Mouse (Mus musculus): ENCODE measurements around the gene Rbm43. TPM values are rescaled to one million over a fixed set of nuclear protein-coding genes. Genes with fewer than 3 reads are reported as not detected.
A peak's percentile ranks its signal among the peaks of the same experiment; 100 is the strongest.

The Rbm43 gene
- 6.8 and 7.0 TPM in 2 replicates for polyA plus RNA-seq (2016; fragmentation: Nextera tagmentation; extraction: Ambion mirVana)

DNA sequence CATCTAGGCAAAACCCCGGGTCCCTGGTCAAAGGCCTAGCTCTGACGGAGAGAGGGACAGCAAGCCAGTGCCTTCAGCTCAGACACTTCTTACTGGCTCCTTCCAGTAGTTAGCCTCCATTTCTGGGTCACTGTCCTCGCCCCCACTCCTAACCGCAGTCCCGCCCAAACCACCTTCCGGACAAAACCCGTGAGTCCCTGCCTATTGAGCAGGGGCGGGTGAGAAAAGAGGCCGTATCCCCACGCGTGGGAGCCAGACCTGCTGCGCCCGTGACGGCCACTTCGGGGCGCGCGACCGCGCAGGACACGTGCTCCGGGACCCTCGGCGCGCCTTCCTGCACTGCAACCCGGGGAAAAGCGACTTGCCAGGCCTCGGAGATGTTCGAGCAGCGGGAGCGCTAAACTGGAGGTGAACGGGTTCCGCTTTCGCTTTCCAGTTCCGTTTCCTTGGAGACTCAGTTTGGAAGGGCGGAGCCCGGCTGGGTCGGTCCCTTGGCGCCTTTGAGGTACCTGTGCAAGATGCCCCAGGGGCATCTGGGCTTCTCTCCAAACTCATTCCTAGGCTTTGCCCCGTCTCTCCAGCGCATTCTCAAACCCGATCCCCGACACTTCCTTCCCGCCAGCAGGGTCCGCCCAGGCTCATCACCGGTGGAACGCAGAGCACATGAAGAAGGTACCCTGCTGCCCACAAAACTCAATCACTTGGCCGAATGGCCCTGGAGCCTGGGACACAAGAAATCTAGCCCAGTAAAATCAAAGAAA, at the start of gene Rbm43:
Gene Rbm43, minus strand, starts transcription at position 590 of the 761 bp plus-strand sequence.
- H3K36me3 ChIP-seq (replicated peaks), result peaks cover 7% of the 10 kb centered on the region
- H3K27ac ChIP-seq, result peak within 1 kb of the TSS; percentile 84
- WGBS, result 2% methylated on average over 48 of the region's 48 CpGs

DNA sequence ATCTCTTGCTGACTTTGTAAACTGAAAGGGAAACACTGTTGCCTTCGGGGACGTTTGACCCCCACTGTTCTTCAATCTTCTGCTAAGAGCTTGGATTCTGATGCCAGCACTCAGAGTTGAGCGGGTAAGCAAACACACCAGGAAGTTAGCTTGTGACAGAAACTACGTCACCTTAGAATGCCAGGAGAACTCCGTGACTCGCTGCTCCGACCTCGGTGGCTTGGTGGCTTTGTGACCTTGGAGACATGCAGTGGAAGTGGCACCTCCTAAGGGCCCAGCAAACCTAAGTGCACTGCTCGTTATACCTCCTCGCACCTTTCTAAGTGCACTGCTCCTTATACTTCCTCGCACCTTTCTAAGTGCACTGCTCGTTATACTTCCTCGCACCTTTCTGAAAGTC, 47.3 kb upstream of the Rbm43 start:
- Histone ChIP-seq H3K27me3 (ENCODE audit: poor library complexity, severe bottlenecking) (no peaks in the 10 kb centered on the region), H3K4me1 (no peaks in the 10 kb centered on the region), H3K27ac (no peak overlapping the region), H3K36me3 (replicated peaks) (no peaks in the 10 kb centered on the region), H3K4me3 (no peak overlapping the region), H3K9me3 (no peaks in the 10 kb centered on the region; the same call in 1 of the 2 replicates)
- 77% methylated on average over 13 of the region's 13 CpGs for WGBS
- no peak for DNase-seq (ENCODE audit: extremely low spot score, low spot score)

More for the DNA sequence above, at the start of gene Rbm43:
- peak within 1 kb of the TSS; percentile 59 for H3K4me3 ChIP-seq
- no peaks in the 10 kb centered on the region for H3K9me3 ChIP-seq
- peaks cover 11% of the 10 kb centered on the region for H3K4me1 ChIP-seq
- peak; percentile 65 for DNase-seq (ENCODE audit: extremely low spot score, low spot score)
- H3K27me3 ChIP-seq (ENCODE audit: poor library complexity, severe bottlenecking), result peaks cover 18% of the 10 kb centered on the region

DNA sequence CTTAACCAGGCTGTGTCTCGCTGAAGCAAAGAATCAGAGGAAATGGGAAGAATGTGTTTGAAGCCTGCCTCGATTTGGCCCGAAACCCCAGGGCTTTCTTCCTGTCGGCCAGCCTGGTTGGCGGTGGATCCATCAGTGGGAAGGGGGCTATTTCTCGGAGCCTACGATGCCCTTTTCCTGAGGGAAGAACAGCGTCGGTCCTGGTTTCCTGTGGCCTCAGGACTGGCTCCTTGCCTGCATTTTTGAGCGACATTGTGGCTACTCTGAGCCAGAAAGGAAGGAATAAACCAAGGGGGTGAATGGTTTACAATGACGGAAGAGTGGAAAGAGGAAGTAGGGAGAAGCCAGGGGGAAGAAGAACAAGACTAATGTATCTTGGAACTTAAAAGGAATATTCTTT, 46.7 kb upstream of the Rbm43 start:
- no peak overlapping the region for H3K27ac ChIP-seq
- no peak overlapping the region for H3K4me3 ChIP-seq
- H3K27me3 ChIP-seq (ENCODE audit: poor library complexity, severe bottlenecking), result no peaks in the 10 kb centered on the region
- 72% methylated on average over 11 of the region's 11 CpGs for WGBS
- no peak for DNase-seq (ENCODE audit: extremely low spot score, low spot score)
- no peaks in the 10 kb centered on the region; the same call in 1 of the 2 replicates for H3K9me3 ChIP-seq
- H3K4me1 ChIP-seq, result no peaks in the 10 kb centered on the region
- H3K36me3 ChIP-seq (replicated peaks), result no peaks in the 10 kb centered on the region

DNA sequence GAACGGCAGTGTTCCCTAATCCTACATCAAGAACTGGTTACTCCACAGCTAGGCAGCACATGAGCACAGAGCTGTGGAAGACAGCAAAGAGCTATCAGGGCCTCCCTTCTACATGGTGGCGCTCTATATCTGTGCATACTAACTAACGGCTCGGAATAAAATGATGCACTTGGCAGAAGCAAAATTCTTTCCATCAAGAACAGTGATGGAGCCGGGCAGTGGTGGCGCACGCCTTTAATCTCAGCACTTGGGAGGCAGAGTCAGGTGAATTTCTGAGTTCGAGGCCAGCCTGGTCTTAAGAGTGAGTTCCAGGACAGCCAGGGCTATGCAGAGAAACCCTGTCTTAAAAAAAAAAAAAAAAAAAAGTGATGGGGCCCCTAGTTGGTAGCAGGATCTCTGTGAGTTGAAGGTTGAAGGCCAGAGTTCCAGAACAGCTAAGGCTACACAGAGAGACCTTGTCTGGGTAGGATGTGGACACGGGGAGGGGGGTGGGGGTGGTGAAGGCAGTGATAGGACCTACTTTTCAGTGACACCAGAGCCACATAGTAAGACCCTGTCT, 38.5 kb upstream of the Rbm43 start, which contains the start of gene Nmi:
Gene Nmi, minus strand, starts transcription at position 85 of the 559 bp plus-strand sequence.
- H3K36me3 ChIP-seq (replicated peaks), result no peaks in the 10 kb centered on the region
- peak within 1 kb of the TSS; percentile 84 for H3K27ac ChIP-seq
- peak within 1 kb of the TSS; percentile 68 for H3K4me3 ChIP-seq
- H3K9me3 ChIP-seq, result no peaks in the 10 kb centered on the region
- no peaks in the 10 kb centered on the region for H3K27me3 ChIP-seq (ENCODE audit: poor library complexity, severe bottlenecking)
- peaks cover 13% of the 10 kb centered on the region; the same call in 1 of the 2 replicates for H3K4me1 ChIP-seq
- 80% methylated on average over 9 of the region's 9 CpGs for WGBS
- DNase-seq (ENCODE audit: extremely low spot score, low spot score), result no peak

DNA sequence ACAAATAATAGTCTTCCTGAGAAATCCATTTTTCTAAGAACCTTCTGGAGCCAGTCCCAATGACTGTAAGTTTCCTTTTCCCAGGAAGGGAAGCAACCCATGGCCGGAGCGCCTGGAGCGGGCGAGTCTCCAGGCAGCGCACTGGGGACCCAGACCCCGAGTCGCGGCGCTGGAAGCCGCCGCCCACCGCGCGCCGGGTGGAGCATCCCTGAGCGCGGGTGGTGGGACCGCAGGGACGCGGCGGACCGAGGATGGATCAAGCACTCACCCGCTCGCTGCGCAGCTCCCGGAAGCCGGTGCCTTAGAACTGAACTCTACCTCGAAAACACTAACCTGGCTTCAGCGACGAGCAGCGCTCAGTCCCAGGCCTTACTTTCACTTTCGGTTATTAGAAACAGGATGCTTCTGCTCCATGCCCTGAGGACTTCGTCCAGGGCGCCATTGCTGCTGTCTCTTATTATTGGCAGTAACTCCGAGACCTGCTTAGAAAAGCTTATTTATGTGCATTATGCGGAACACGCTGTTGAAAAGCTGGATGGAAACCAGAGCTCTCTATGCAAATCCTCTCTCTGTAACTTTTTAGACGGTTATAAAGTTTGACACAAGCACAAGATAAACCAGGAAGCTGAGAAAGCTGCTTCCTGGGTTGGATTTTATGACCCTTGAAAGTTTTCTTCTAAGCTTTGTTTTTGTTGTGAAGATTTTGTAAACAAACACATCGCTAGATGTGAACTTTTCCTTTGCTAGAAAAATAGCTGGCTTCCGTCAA, 37.9 kb upstream of the Rbm43 start:
- Histone ChIP-seq H3K27ac (peak overlapping the region; percentile 84), H3K36me3 (replicated peaks) (no peaks in the 10 kb centered on the region), H3K4me1 (peaks cover 13% of the 10 kb centered on the region; the same call in 1 of the 2 replicates), H3K4me3 (peak overlapping the region; percentile 68), H3K27me3 (ENCODE audit: poor library complexity, severe bottlenecking) (no peaks in the 10 kb centered on the region), H3K9me3 (no peaks in the 10 kb centered on the region)
- peak; percentile 53 for DNase-seq (ENCODE audit: extremely low spot score, low spot score)
- WGBS, result 4% methylated on average over 40 of the region's 40 CpGs

DNA sequence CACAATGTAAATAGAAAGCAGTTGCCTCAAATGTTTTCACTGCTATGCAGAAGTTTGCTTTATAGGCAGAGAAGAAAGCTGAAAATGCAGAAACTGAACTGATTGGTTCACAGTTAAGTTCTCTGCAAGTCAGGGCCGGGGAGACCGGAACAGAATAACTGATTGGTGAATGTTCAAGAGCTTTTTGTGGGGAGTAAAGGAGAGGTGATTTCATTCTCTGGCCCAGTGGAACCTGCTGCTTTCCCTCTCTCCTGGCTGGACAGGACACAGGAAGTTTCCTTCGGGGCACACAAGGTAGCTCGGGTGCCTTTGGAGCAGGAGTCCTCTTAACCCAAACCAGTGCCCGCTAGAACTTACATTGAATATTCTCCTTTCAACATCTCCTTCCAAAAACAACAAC, 37.2 kb upstream of the Rbm43 start:
- H3K4me1 ChIP-seq, result peaks cover 13% of the 10 kb centered on the region; the same call in 1 of the 2 replicates
- H3K4me3 ChIP-seq, result peak overlapping the region; percentile 68
- no peaks in the 10 kb centered on the region for H3K36me3 ChIP-seq (replicated peaks)
- 69% methylated on average over 5 of the region's 5 CpGs for WGBS
- DNase-seq (ENCODE audit: extremely low spot score, low spot score), result no peak
- no peaks in the 10 kb centered on the region for H3K9me3 ChIP-seq
- no peak overlapping the region for H3K27ac ChIP-seq
- H3K27me3 ChIP-seq (ENCODE audit: poor library complexity, severe bottlenecking), result no peaks in the 10 kb centered on the region

DNA sequence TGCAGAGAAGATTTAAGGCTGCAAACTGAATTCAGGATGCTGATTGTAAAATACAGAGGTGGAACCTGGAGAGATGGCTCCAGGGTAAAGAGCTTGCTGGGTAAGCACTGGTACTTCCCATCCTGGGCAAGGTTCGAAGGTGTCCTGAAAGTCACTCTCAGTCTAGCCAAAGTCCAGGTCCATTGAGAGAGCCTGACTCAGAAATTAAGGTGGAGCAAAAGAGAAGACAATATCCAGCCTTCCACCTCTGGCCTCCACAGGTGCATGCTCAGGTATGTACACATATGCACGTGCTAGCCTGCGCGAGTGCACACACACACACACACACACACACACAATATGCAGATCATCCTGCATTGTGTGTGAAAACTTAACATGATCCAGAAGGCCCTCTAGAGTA, 35.9 kb upstream of the Rbm43 start:
- Histone ChIP-seq H3K4me1 (peaks cover 13% of the 10 kb centered on the region; the same call in 1 of the 2 replicates), H3K36me3 (replicated peaks) (no peaks in the 10 kb centered on the region), H3K9me3 (no peaks in the 10 kb centered on the region), H3K27me3 (ENCODE audit: poor library complexity, severe bottlenecking) (no peaks in the 10 kb centered on the region), H3K27ac (no peak overlapping the region), H3K4me3 (no peak overlapping the region)
- WGBS, result 98% methylated on average over 4 of the region's 4 CpGs
- no peak for DNase-seq (ENCODE audit: extremely low spot score, low spot score)

DNA sequence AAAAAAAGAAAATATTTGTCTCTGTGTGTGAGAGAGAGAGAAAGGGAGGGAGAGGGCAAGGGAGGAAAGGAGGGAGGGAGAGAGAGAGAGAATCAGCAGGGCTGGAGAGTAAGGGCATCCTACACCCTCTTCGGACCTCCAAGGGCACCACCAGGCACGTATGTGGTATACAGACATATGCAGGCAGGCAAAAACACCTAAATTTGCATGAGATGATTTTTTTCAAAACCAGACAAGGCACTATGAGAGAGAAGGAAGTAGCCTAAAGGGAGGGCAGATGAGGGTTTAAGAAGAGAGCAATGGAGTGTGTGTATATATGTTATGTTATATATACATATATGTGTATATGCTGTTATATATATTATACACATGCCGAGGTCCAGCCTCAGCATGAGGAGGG, 32.3 kb upstream of the Rbm43 start:
- Histone ChIP-seq H3K4me3 (no peak overlapping the region), H3K36me3 (replicated peaks) (no peaks in the 10 kb centered on the region), H3K9me3 (no peaks in the 10 kb centered on the region), H3K27ac (no peak overlapping the region), H3K4me1 (peaks cover 2% of the 10 kb centered on the region; the same call in 1 of the 2 replicates), H3K27me3 (ENCODE audit: poor library complexity, severe bottlenecking) (no peaks in the 10 kb centered on the region)
- 84% methylated on average over 3 of the region's 3 CpGs for WGBS
- no peak for DNase-seq (ENCODE audit: extremely low spot score, low spot score)

DNA sequence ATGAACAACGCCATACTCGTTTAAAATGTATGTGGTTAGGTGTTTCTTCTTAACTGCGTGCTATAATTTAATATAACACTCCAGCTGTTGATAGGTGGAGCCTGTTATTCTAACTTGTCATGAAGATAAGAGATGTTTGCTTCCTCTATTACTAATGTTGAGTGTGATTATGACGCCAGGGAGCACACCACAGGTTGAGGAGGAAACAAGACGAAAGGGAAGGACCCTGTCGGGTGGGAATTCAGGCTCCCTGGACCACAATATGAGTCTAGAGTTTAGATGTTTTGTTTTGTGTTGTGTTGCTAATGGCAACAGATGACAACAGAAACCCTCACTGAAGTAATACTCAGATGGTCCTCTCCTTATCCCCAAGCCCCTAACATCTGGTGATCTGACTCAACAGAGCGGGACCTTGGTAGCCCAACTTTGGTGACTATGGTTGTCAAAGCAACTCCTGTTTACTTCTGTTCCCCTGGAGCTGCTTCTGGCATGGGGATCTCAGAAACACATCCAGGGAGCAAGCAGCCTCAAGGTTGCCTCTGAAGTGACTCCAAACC, 18.8 kb upstream of the Rbm43 start:
- no peaks in the 10 kb centered on the region for H3K4me1 ChIP-seq
- DNase-seq (ENCODE audit: extremely low spot score, low spot score), result no peak
- H3K4me3 ChIP-seq, result no peak overlapping the region
- no peaks in the 10 kb centered on the region for H3K27me3 ChIP-seq (ENCODE audit: poor library complexity, severe bottlenecking)
- no peaks in the 10 kb centered on the region for H3K36me3 ChIP-seq (replicated peaks)
- no peak overlapping the region for H3K27ac ChIP-seq
- H3K9me3 ChIP-seq, result no peaks in the 10 kb centered on the region
- WGBS, result 93% methylated on average over 7 of the region's 7 CpGs

DNA sequence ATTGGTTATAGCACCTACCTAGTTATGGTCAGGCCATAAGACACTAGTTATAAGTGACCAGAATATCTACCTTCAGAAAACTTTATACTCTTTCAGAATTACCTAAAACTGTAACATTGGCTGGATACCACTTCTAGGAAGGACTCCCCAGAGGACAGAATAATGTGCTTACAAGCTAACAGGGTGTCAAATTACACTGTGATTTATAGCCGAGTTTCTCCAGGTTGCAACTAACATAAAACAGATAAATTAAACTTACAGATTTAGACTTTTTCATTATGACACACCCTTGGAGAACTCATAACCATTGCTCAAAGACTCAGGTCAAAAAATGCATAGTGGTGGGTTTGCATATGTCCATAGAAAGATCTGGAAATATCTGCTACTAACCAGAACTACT, 15.9 kb upstream of the Rbm43 start:
- no peaks in the 10 kb centered on the region for H3K27me3 ChIP-seq (ENCODE audit: poor library complexity, severe bottlenecking)
- WGBS, result 49% methylated on average over 1 of the region's 1 CpGs
- H3K9me3 ChIP-seq, result peaks cover 4% of the 10 kb centered on the region; the same call in 1 of the 2 replicates
- no peaks in the 10 kb centered on the region for H3K4me1 ChIP-seq
- DNase-seq (ENCODE audit: extremely low spot score, low spot score), result no peak
- H3K27ac ChIP-seq, result no peak overlapping the region
- H3K36me3 ChIP-seq (replicated peaks), result no peaks in the 10 kb centered on the region
- H3K4me3 ChIP-seq, result no peak overlapping the region

DNA sequence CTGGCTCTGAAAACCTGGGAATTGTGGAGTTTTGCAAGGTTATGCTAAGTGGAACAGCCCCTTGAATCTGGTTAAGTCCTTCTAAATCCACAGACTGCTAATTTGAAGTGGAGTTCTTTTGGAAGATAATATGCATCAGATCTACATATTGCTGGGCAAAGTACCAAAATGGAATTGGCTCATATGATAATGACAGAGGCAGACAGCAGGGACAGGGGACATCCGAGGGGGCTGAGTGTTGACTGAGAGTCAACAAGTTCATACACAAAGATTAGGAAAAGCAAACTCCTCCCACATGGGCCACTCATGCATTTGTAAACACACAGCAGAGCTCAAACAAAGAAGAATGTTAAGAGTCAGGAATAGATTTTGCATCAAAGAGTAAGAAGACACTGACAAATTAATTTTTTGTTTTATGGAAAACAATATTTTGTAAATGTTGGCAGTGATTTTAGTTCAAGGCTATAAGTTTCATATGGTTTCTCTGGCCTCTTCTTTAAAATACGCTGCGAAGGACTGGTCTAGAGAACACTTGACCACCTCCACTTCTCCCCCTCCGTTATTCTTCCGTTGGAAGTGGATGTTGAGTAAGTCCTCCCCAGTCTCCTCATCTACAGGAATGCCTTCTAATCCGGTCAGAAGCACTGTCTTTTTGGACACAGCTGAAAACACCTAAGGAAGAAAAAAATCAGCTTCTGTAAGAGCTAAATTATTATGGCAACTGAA, 13.3 kb upstream of the Rbm43 start:
- no peak overlapping the region for H3K4me3 ChIP-seq
- no peaks in the 10 kb centered on the region for H3K4me1 ChIP-seq
- peaks cover 4% of the 10 kb centered on the region; the same call in 1 of the 2 replicates for H3K9me3 ChIP-seq
- no peak for DNase-seq (ENCODE audit: extremely low spot score, low spot score)
- WGBS, result 90% methylated on average over 6 of the region's 6 CpGs
- H3K36me3 ChIP-seq (replicated peaks), result no peaks in the 10 kb centered on the region
- no peak overlapping the region for H3K27ac ChIP-seq
- no peaks in the 10 kb centered on the region for H3K27me3 ChIP-seq (ENCODE audit: poor library complexity, severe bottlenecking)

DNA sequence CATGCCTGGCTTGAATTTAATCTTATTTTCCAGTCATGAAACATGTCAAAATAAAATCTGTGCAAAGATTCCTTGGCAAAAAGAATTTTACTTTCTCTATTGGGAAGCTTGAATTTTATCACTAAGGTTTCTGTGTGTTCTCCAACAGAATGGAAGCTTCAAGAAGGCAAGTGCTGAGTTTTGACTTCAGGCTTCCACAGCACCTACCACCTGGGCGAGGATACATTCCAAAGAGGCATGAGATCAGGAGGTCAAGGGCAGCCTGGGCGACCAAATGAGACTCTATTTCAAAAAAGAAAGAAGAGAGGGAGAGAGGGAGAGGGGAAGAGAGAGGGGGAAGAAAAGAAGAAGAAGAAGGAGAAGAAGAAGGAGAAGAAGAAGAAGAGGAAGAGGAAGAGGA, 10.8 kb upstream of the Rbm43 start:
- Histone ChIP-seq H3K36me3 (replicated peaks) (no peaks in the 10 kb centered on the region), H3K27me3 (ENCODE audit: poor library complexity, severe bottlenecking) (no peaks in the 10 kb centered on the region), H3K27ac (no peak overlapping the region), H3K4me3 (no peak overlapping the region), H3K4me1 (no peaks in the 10 kb centered on the region), H3K9me3 (peaks cover 4% of the 10 kb centered on the region; the same call in 1 of the 2 replicates)
- DNase-seq (ENCODE audit: extremely low spot score, low spot score), result no peak
- WGBS, result 64% methylated on average over 2 of the region's 2 CpGs

Measured in forebrain, embryonic 10.5 days (tissue).